Mouse (Mus musculus): Measurements from ENCODE around the gene Ptpn14. TPM values are rescaled to one million over a fixed set of nuclear protein-coding genes. Genes with fewer than 3 reads are reported as not detected.
A peak's percentile ranks its signal among the peaks of the same experiment; 100 is the strongest.

Ptpn14 gene
- polyA plus RNA-seq, 1 experiment from 2014 or later, result 1.3 TPM

- Histone ChIP-seq H3K4me1 (no peaks in the 10 kb centered on the region), H3K9ac (no peak overlapping the region), H3K4me2 (no peak overlapping the region), H3K4me3 (no peak overlapping the region), H3K36me3 (ENCODE audit: poor library complexity, severe bottlenecking) (no peaks in the 10 kb centered on the region), H3K9me3 (replicated peaks) (no peaks in the 10 kb centered on the region), H3K27ac (no peak overlapping the region), H3K27me3 (peaks cover 8% of the 10 kb centered on the region)
- no peak for ATAC-seq
- WGBS, result 81% methylated on average over 6 of the region's 6 CpGs
Measured at GRCm38 (mm10) chr1:189700186-189700585, 27.9 kb upstream of the Ptpn14 start.

- Histone ChIP-seq H3K4me3 (no peak overlapping the region), H3K36me3 (ENCODE audit: poor library complexity, severe bottlenecking) (no peaks in the 10 kb centered on the region), H3K9ac (no peak overlapping the region), H3K9me3 (replicated peaks) (no peaks in the 10 kb centered on the region), H3K4me1 (no peaks in the 10 kb centered on the region), H3K4me2 (no peak overlapping the region), H3K27ac (no peak overlapping the region), H3K27me3 (peaks cover 8% of the 10 kb centered on the region)
- 1% methylated on average over 6 of the region's 6 CpGs for WGBS
- ATAC-seq, result peak; percentile 70; the same call in 1 of the 2 replicates
Measured at GRCm38 (mm10) chr1:189700990-189701389, 27.1 kb upstream of the Ptpn14 start.

GRCm38 (mm10) chr1:189703156-189703555 lies 24.9 kb upstream of the Ptpn14 start:
- 49% methylated on average over 7 of the region's 7 CpGs for WGBS
- no peaks in the 10 kb centered on the region for H3K9me3 ChIP-seq (replicated peaks)
- H3K27me3 ChIP-seq, result peaks cover 8% of the 10 kb centered on the region
- no peak overlapping the region for H3K4me3 ChIP-seq
- H3K36me3 ChIP-seq (ENCODE audit: poor library complexity, severe bottlenecking), result no peaks in the 10 kb centered on the region
- no peak overlapping the region for H3K9ac ChIP-seq
- no peak for ATAC-seq
- no peak overlapping the region for H3K27ac ChIP-seq
- no peaks in the 10 kb centered on the region for H3K4me1 ChIP-seq
- H3K4me2 ChIP-seq, result no peak overlapping the region

GRCm38 (mm10) chr1:189703591-189703990 lies 24.5 kb upstream of the Ptpn14 start:
- Histone ChIP-seq H3K36me3 (ENCODE audit: poor library complexity, severe bottlenecking) (no peaks in the 10 kb centered on the region), H3K4me1 (no peaks in the 10 kb centered on the region), H3K4me2 (no peak overlapping the region), H3K4me3 (no peak overlapping the region), H3K9me3 (replicated peaks) (no peaks in the 10 kb centered on the region), H3K9ac (no peak overlapping the region), H3K27ac (no peak overlapping the region), H3K27me3 (peaks cover 8% of the 10 kb centered on the region)
- 81% methylated on average over 7 of the region's 7 CpGs for WGBS
- ATAC-seq, result no peak

- H3K4me2 ChIP-seq, result no peak overlapping the region
- no peak overlapping the region for H3K4me3 ChIP-seq
- no peaks in the 10 kb centered on the region for H3K4me1 ChIP-seq
- no peak for ATAC-seq
- no peaks in the 10 kb centered on the region for H3K36me3 ChIP-seq (ENCODE audit: poor library complexity, severe bottlenecking)
- no peak overlapping the region for H3K27ac ChIP-seq
- no peaks in the 10 kb centered on the region; the same call in 1 of the 2 replicates for H3K27me3 ChIP-seq
- 83% methylated on average over 12 of the region's 12 CpGs for WGBS
- H3K9ac ChIP-seq, result no peak overlapping the region
- H3K9me3 ChIP-seq (replicated peaks), result no peaks in the 10 kb centered on the region
Measured at GRCm38 (mm10) chr1:189706040-189706645, 21.9 kb upstream of the Ptpn14 start.

GRCm38 (mm10) chr1:189707014-189707413 lies 21.1 kb upstream of the Ptpn14 start:
- H3K27ac ChIP-seq, result no peak overlapping the region
- no peaks in the 10 kb centered on the region for H3K9me3 ChIP-seq (replicated peaks)
- H3K4me1 ChIP-seq, result no peaks in the 10 kb centered on the region
- H3K4me3 ChIP-seq, result no peak overlapping the region
- H3K4me2 ChIP-seq, result no peak overlapping the region
- H3K36me3 ChIP-seq (ENCODE audit: poor library complexity, severe bottlenecking), result no peaks in the 10 kb centered on the region
- no peak for ATAC-seq
- no peak overlapping the region for H3K9ac ChIP-seq
- H3K27me3 ChIP-seq, result no peaks in the 10 kb centered on the region; the same call in 1 of the 2 replicates

GRCm38 (mm10) chr1:189707419-189707818 lies 20.6 kb upstream of the Ptpn14 start:
- no peaks in the 10 kb centered on the region; the same call in 1 of the 2 replicates for H3K27me3 ChIP-seq
- no peak overlapping the region for H3K4me2 ChIP-seq
- ATAC-seq, result no peak
- 41% methylated on average over 5 of the region's 5 CpGs for WGBS
- no peak overlapping the region for H3K4me3 ChIP-seq
- no peak overlapping the region; the same call in 1 of the 2 replicates for H3K9ac ChIP-seq
- H3K27ac ChIP-seq, result no peak overlapping the region
- H3K4me1 ChIP-seq, result no peaks in the 10 kb centered on the region
- H3K36me3 ChIP-seq (ENCODE audit: poor library complexity, severe bottlenecking), result no peaks in the 10 kb centered on the region
- no peaks in the 10 kb centered on the region for H3K9me3 ChIP-seq (replicated peaks)

- Histone ChIP-seq H3K9ac (no peak overlapping the region), H3K27ac (no peak overlapping the region), H3K9me3 (replicated peaks) (no peaks in the 10 kb centered on the region), H3K27me3 (no peaks in the 10 kb centered on the region), H3K4me2 (no peak overlapping the region), H3K4me1 (no peaks in the 10 kb centered on the region), H3K4me3 (no peak overlapping the region), H3K36me3 (ENCODE audit: poor library complexity, severe bottlenecking) (no peaks in the 10 kb centered on the region)
- no peak for ATAC-seq
- WGBS, result 73% methylated on average over 8 of the region's 8 CpGs
Measured at GRCm38 (mm10) chr1:189709001-189709400, 19.1 kb upstream of the Ptpn14 start.

- H3K4me1 ChIP-seq, result no peaks in the 10 kb centered on the region
- H3K36me3 ChIP-seq (ENCODE audit: poor library complexity, severe bottlenecking), result no peaks in the 10 kb centered on the region
- H3K4me2 ChIP-seq, result no peak overlapping the region
- ATAC-seq, result no peak
- H3K27me3 ChIP-seq, result no peaks in the 10 kb centered on the region
- no peak overlapping the region for H3K27ac ChIP-seq
- no peaks in the 10 kb centered on the region for H3K9me3 ChIP-seq (replicated peaks)
- no peak overlapping the region for H3K4me3 ChIP-seq
- 77% methylated on average over 19 of the region's 19 CpGs for WGBS
- no peak overlapping the region for H3K9ac ChIP-seq
Measured at GRCm38 (mm10) chr1:189715915-189716797, 11.9 kb upstream of the Ptpn14 start.

- Histone ChIP-seq H3K36me3 (ENCODE audit: poor library complexity, severe bottlenecking) (no peaks in the 10 kb centered on the region), H3K27me3 (no peaks in the 10 kb centered on the region), H3K27ac (no peak overlapping the region), H3K9ac (no peak overlapping the region), H3K4me2 (no peak overlapping the region), H3K4me1 (no peaks in the 10 kb centered on the region), H3K4me3 (no peak overlapping the region), H3K9me3 (replicated peaks) (no peaks in the 10 kb centered on the region)
- 92% methylated on average over 11 of the region's 11 CpGs for WGBS
- ATAC-seq, result no peak
Measured at GRCm38 (mm10) chr1:189717546-189717945, 10.5 kb upstream of the Ptpn14 start.

- WGBS, result 84% methylated on average over 5 of the region's 5 CpGs
- no peaks in the 10 kb centered on the region for H3K4me1 ChIP-seq
- H3K9ac ChIP-seq, result no peak overlapping the region
- H3K36me3 ChIP-seq (ENCODE audit: poor library complexity, severe bottlenecking), result no peaks in the 10 kb centered on the region
- H3K27ac ChIP-seq, result no peak overlapping the region
- H3K4me3 ChIP-seq, result no peak overlapping the region
- no peaks in the 10 kb centered on the region for H3K9me3 ChIP-seq (replicated peaks)
- H3K27me3 ChIP-seq, result no peaks in the 10 kb centered on the region
- H3K4me2 ChIP-seq, result no peak overlapping the region
- ATAC-seq, result no peak
Measured at GRCm38 (mm10) chr1:189718600-189718999, 9.5 kb upstream of the Ptpn14 start.

GRCm38 (mm10) chr1:189726121-189726520 lies 1.9 kb upstream of the Ptpn14 start:
- Histone ChIP-seq H3K4me3 (no peak overlapping the region), H3K36me3 (ENCODE audit: poor library complexity, severe bottlenecking) (no peaks in the 10 kb centered on the region), H3K4me1 (peaks cover 17% of the 10 kb centered on the region), H3K4me2 (no peak overlapping the region), H3K27me3 (peaks cover 59% of the 10 kb centered on the region), H3K27ac (no peak overlapping the region), H3K9me3 (replicated peaks) (peaks cover 3% of the 10 kb centered on the region; the same call in 1 of the 2 replicates), H3K9ac (no peak overlapping the region)
- ATAC-seq, result no peak
- WGBS, result 69% methylated on average over 4 of the region's 4 CpGs

All from forebrain, embryonic 13.5 days (tissue).